Mouse (Mus musculus) hindbrain, embryonic 12.5 days (tissue): ENCODE measurements around the gene Olfr830. TPM values are rescaled to one million over a fixed set of nuclear protein-coding genes. Genes with fewer than 3 reads are reported as not detected.
"Not testable (repeated sequence)": the region's sequence is repeated elsewhere in the genome, so short reads cannot be mapped to it uniquely, and the experiment has no call there.

Source experiments
- ATAC-seq: fragments of 200-750 bp; cut with Nextera tagmentation; 2 replicates; pipeline ENCODE4 v1.8.0; 2017; ENCODE audit warnings: moderate TSS enrichment; ENCODE audit not compliant: low FRiP score
- H3K27ac ChIP-seq: fragments of 300-500 bp; sonication (generic); 2 replicates; pipeline ENCODE4 v1.5.1; 2016; ENCODE audit warnings: mild to moderate bottlenecking
- H3K27me3 ChIP-seq: fragments of 300-500 bp; sonication (generic); 2 replicates; pipeline ENCODE4 v1.6.1; 2016; ENCODE audit warnings: mild to moderate bottlenecking
- H3K36me3 ChIP-seq: fragments of 300-500 bp; sonication (generic); 2 replicates; pipeline ENCODE4 v1.6.1; 2016; ENCODE audit warnings: mild to moderate bottlenecking
- H3K4me1 ChIP-seq: fragments of 300-500 bp; sonication (generic); 2 replicates; pipeline ENCODE4 v1.6.1; 2016
- H3K4me2 ChIP-seq: fragments of 300-500 bp; sonication (generic); replicated peaks from 2 replicates; pipeline ENCODE4 v1.6.1; 2016; ENCODE audit warnings: mild to moderate bottlenecking
- H3K4me3 ChIP-seq: fragments of 300-500 bp; sonication (generic); 2 replicates; pipeline ENCODE4 v1.5.1; 2016; ENCODE audit warnings: mild to moderate bottlenecking
- H3K9ac ChIP-seq: fragments of 300-500 bp; sonication (generic); 2 replicates; pipeline ENCODE4 v1.6.1; 2016; ENCODE audit warnings: mild to moderate bottlenecking, moderate library complexity
- H3K9me3 ChIP-seq: fragments of 300-500 bp; sonication (generic); replicated peaks from 2 replicates; pipeline ENCODE4 v1.6.1; 2016; ENCODE audit warnings: mild to moderate bottlenecking
- WGBS: fragments of 180-500 bp; shearing (Covaris S2); methylation state at CpG from one replicate; pipeline ENCODE4 v1.1.7; 2016; 5-methylcytosine and 5-hydroxymethylcytosine counted together
- polyA plus RNA-seq: library from polyadenylated mRNA; unstranded; fragments of >200 nt; fragmentation: Nextera tagmentation; extraction: Ambion mirVana; gene quantifications from 2 replicates; pipeline ENCODE4 v1.2.1, GENCODE M21; 2016

Olfr830 gene
- not detected in 2 replicates for polyA plus RNA-seq

GRCm38 (mm10) chr9:18874393-18874792 lies at the start of gene Olfr830:
Gene Olfr830, plus strand, starts transcription at chr9:18874693.
- Histone ChIP-seq H3K4me1 (no peaks in the 10 kb centered on the region), H3K36me3 (no peaks in the 10 kb centered on the region), H3K9me3 (no peaks in the 10 kb centered on the region), H3K4me2 (no peak within 1 kb of the TSS), H3K4me3 (no peak within 1 kb of the TSS), H3K27ac (no peak within 1 kb of the TSS), H3K27me3 (no peaks in the 10 kb centered on the region), H3K9ac (no peak within 1 kb of the TSS)
- ATAC-seq, result no peak

DNA sequence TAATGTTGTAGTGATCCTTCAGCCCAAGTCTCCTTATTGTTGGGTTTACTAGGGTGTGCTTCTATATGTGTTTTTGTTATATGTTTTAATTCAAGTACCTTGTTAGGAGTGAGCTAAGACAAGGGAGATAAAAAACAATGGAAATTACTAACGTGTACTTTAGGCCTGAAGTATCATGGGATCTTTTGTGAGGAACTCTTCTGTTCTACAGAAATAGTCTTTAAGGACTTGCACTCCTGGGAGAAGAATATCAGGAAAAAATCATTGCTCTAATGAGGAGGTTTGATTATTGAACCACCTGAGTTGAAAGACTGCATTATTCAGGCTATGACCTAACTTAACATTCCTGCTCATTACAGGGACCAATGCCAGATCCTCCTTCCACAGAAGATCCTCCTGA lies 19.9 kb upstream of the Olfr830 start, which contains the start of gene Olfr829:
Olfr829 (plus strand) TSS at position 301 of the 400 bp plus-strand sequence.
- 67% methylated on average over 1 of the region's 1 CpGs for WGBS
- H3K9me3 ChIP-seq, result no peaks in the 10 kb centered on the region
- no peak within 1 kb of the TSS for H3K4me2 ChIP-seq
- H3K4me1 ChIP-seq, result no peaks in the 10 kb centered on the region
- no peaks in the 10 kb centered on the region for H3K36me3 ChIP-seq
- H3K27ac ChIP-seq, result no peak within 1 kb of the TSS
- ATAC-seq, result no peak
- no peaks in the 10 kb centered on the region for H3K27me3 ChIP-seq
- H3K9ac ChIP-seq, result no peak within 1 kb of the TSS
- H3K4me3 ChIP-seq, result no peak within 1 kb of the TSS

GRCm38 (mm10) chr9:18907699-18908098 lies 33.2 kb downstream of the Olfr830 start:
- H3K9me3 ChIP-seq, H3K9ac ChIP-seq, H3K27me3 ChIP-seq, H3K27ac ChIP-seq, H3K4me1 ChIP-seq, H3K4me3 ChIP-seq, H3K4me2 ChIP-seq, ATAC-seq, H3K36me3 ChIP-seq: not testable (repeated sequence)
- 71% methylated on average over 2 of the region's 2 CpGs for WGBS

DNA sequence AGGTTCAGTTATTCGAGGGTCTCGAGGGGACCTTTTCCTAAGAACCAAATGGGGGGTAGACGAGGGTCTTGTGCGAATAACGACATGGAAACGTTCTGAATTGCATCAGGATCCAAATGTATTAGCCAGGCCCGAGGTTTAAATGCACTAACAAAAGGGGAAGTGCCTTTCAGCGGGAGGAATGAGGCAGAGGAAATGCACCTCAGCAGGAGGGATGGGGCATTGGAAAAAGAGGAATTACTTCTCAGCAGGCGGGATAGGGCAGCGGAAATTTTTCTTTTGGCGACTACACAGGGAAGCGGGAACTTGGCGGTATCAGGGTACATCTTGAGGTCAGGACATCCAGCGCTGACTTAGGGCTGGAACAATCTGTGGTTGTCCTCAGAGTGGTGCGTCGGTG lies 53.4 kb downstream of the Olfr830 start:
- H3K27ac ChIP-seq, ATAC-seq, H3K36me3 ChIP-seq, H3K4me3 ChIP-seq, H3K4me2 ChIP-seq, H3K27me3 ChIP-seq, H3K4me1 ChIP-seq, H3K9ac ChIP-seq: not testable (repeated sequence)
- WGBS, result 87% methylated on average over 16 of the region's 16 CpGs
- H3K9me3 ChIP-seq, result peaks cover 10% of the 10 kb centered on the region

Other genes with a start within 250 kb of the Olfr830 start
- not detected in 2 replicates for gene Muc16, start 200.2 kb upstream of the Olfr830 start, polyA plus RNA-seq
- gene Olfr24, start 110.7 kb upstream of the Olfr830 start, polyA plus RNA-seq, result not detected in 2 replicates
- not detected in 2 replicates for gene Olfr828, start 55.2 kb upstream of the Olfr830 start, polyA plus RNA-seq
- gene Olfr829, start 19.8 kb upstream of the Olfr830 start, polyA plus RNA-seq, result not detected in 2 replicates
- not detected in 2 replicates for gene Olfr832, start 62.4 kb downstream of the Olfr830 start, polyA plus RNA-seq
- gene Olfr834, start 113.3 kb downstream of the Olfr830 start, polyA plus RNA-seq, result not detected in 2 replicates
- not detected in 2 replicates for gene Olfr835, start 158.0 kb downstream of the Olfr830 start, polyA plus RNA-seq
- not detected in 2 replicates for gene Olfr836, start 245.7 kb downstream of the Olfr830 start, polyA plus RNA-seq